Mouse (Mus musculus) myocyte (in vitro differentiated cells): Measurements from ENCODE around the gene Mindy4.

Experiments used
- CEBPB ChIP-seq: IDR thresholded peaks from 2 replicates; pipeline ENCODE4 v1.6.1; 2011; ENCODE audit warnings: mild to moderate bottlenecking, moderate library complexity; ENCODE audit not compliant: poor library complexity, insufficient read depth, severe bottlenecking
- E2F4 ChIP-seq: IDR thresholded peaks from one replicate; pipeline ENCODE4 v1.6.1; 2011; ENCODE audit warnings: mild to moderate bottlenecking, control low read depth, moderate library complexity; ENCODE audit not compliant: insufficient read depth
- MAX ChIP-seq: IDR thresholded peaks from one replicate; pipeline ENCODE4 v1.6.1; 2011; ENCODE audit warnings: low read depth, mild to moderate bottlenecking, control low read depth
- MYOD1 ChIP-seq, 3 experiments: IDR thresholded peaks; one replicate each; pipeline ENCODE4 v1.6.1; 2011; ENCODE audit warnings: control low read depth in 2 of 3, low read depth in 2 of 3, mild to moderate bottlenecking in 2 of 3, moderate library complexity in 1 of 3; ENCODE audit not compliant: insufficient read length in 2 of 3, control insufficient read depth in 1 of 3
- MYOG ChIP-seq, 3 experiments: IDR thresholded peaks; one replicate each; pipeline ENCODE4 v1.6.1; 2011; ENCODE audit warnings: control low read depth in 2 of 3, low read depth in 2 of 3, mild to moderate bottlenecking in 2 of 3; ENCODE audit not compliant: insufficient read length in 2 of 3, control insufficient read depth in 1 of 3, insufficient read depth in 1 of 3
- POLR2A ChIP-seq: IDR thresholded peaks from one replicate; pipeline ENCODE4 v1.6.1; 2011; ENCODE audit warnings: low read depth, mild to moderate bottlenecking, control low read depth, moderate library complexity; ENCODE audit not compliant: insufficient read length
- POLR2AphosphoS2 ChIP-seq: IDR thresholded peaks from one replicate; pipeline ENCODE4 v1.6.1; 2011; ENCODE audit warnings: low read depth, control low read depth; ENCODE audit not compliant: insufficient read length
- TCF12 ChIP-seq: IDR thresholded peaks from one replicate; pipeline ENCODE4 v1.6.1; 2011; ENCODE audit warnings: mild to moderate bottlenecking, control low read depth; ENCODE audit not compliant: poor library complexity, insufficient read depth, severe bottlenecking
- USF1 ChIP-seq: IDR thresholded peaks from one replicate; pipeline ENCODE4 v1.6.1; 2011; ENCODE audit warnings: low read depth, mild to moderate bottlenecking, control low read depth, moderate library complexity

GRCm38 (mm10) chr6:55273463-55273862, 70.3 kb downstream of the Mindy4 start:
- TF ChIP-seq POLR2A (no peak), USF1 (no peak), POLR2AphosphoS2 (no peak), TCF12 (no peak), E2F4 (no peak), MYOD1 (IDR thresholded peaks at IDR 0.05; ENCODE audit: control insufficient read depth in 1 of 3, insufficient read length in 2 of 3, low read depth in 2 of 3) (no peak), CEBPB (no peak), MAX (no peak), MYOG (IDR thresholded peaks at IDR 0.05; ENCODE audit: control insufficient read depth in 1 of 3, insufficient read depth in 1 of 3, insufficient read length in 2 of 3, low read depth in 2 of 3) (no peak)
